Mouse (Mus musculus): Measurements from ENCODE around the gene Sec24b. TPM values are rescaled to one million over a fixed set of nuclear protein-coding genes. Genes with fewer than 3 reads are reported as not detected.

Sec24b gene
- total RNA-seq, 2 experiments from 2014 or later: 70.1 to 78.1 TPM

GRCm38 (mm10) chr3:129979510-129979909 is 81.8 kb downstream of the Sec24b start:
- DNase-seq (ENCODE audit: low spot score in 2 of 2): no peak

GRCm38 (mm10) chr3:129978716-129979115 is 82.6 kb downstream of the Sec24b start:
- DNase-seq (ENCODE audit: low spot score in 2 of 2): no peak

- DNase-seq (ENCODE audit: low spot score in 2 of 2): no peak
Observed at GRCm38 (mm10) chr3:129976317-129976716, 85.0 kb downstream of the Sec24b start.

- no peak for DNase-seq (ENCODE audit: low spot score in 2 of 2)
Observed at GRCm38 (mm10) chr3:129970529-129971515, 90.5 kb downstream of the Sec24b start.

- no peak for DNase-seq (ENCODE audit: low spot score in 2 of 2)
Observed at GRCm38 (mm10) chr3:129969432-129970395, 91.6 kb downstream of the Sec24b start, which contains the start of gene Mcub. Gene Mcub (minus strand): TSS chr3:129970206.

- DNase-seq (ENCODE audit: low spot score in 2 of 2): no peak
Observed at GRCm38 (mm10) chr3:129969031-129969430, 92.3 kb downstream of the Sec24b start.

GRCm38 (mm10) chr3:129967874-129968273 is 93.5 kb downstream of the Sec24b start:
- no peak for DNase-seq (ENCODE audit: low spot score in 2 of 2)

GRCm38 (mm10) chr3:129964681-129965080 is 96.7 kb downstream of the Sec24b start:
- no peak for DNase-seq (ENCODE audit: low spot score in 2 of 2)

GRCm38 (mm10) chr3:129962533-129962932 is 98.8 kb downstream of the Sec24b start:
- no peak for DNase-seq (ENCODE audit: low spot score in 2 of 2)

- no peak for DNase-seq (ENCODE audit: low spot score in 2 of 2)
Observed at GRCm38 (mm10) chr3:129953296-129953695, 108.1 kb downstream of the Sec24b start.

GRCm38 (mm10) chr3:129949158-129949773 is 112.1 kb downstream of the Sec24b start:
- DNase-seq (ENCODE audit: low spot score in 2 of 2): no peak

- no peak for DNase-seq (ENCODE audit: low spot score in 2 of 2)
Observed at GRCm38 (mm10) chr3:129948359-129948758, 113.0 kb downstream of the Sec24b start.

- DNase-seq (ENCODE audit: low spot score in 2 of 2): no peak
Observed at GRCm38 (mm10) chr3:129946217-129946914, 115.0 kb downstream of the Sec24b start.

GRCm38 (mm10) chr3:129943813-129944212 is 117.5 kb downstream of the Sec24b start:
- no peak for DNase-seq (ENCODE audit: low spot score in 2 of 2)

- DNase-seq (ENCODE audit: low spot score in 2 of 2): no peak
Observed at GRCm38 (mm10) chr3:129941291-129941690, 120.1 kb downstream of the Sec24b start.

- DNase-seq (ENCODE audit: low spot score in 2 of 2): no peak
Observed at GRCm38 (mm10) chr3:129940780-129941179, 120.6 kb downstream of the Sec24b start.

GRCm38 (mm10) chr3:129939058-129939457 is 122.3 kb downstream of the Sec24b start:
- no peak for DNase-seq (ENCODE audit: low spot score in 2 of 2)

GRCm38 (mm10) chr3:129937848-129938247 is 123.5 kb downstream of the Sec24b start:
- no peak for DNase-seq (ENCODE audit: low spot score in 2 of 2)

GRCm38 (mm10) chr3:129936561-129936960 is 124.8 kb downstream of the Sec24b start:
- no peak for DNase-seq (ENCODE audit: low spot score in 2 of 2)
